Mouse (Mus musculus) intestine, embryonic 14.5 days (tissue): Measurements from ENCODE around the gene Zscan26. TPM values are rescaled to one million over a fixed set of nuclear protein-coding genes. Genes with fewer than 3 reads are reported as not detected.

Experiments
- ATAC-seq: fragments of 200-750 bp; cut with Nextera tagmentation; replicated peaks from 2 replicates; pipeline ENCODE4 v1.8.0; 2017; ENCODE audit warnings: low read depth, moderate number of reproducible peaks, moderate TSS enrichment, moderate library complexity; ENCODE audit not compliant: low FRiP score, low TSS enrichment
- DNase-seq: peaks from one replicate; pipeline ENCODE4 v3.0.0-alpha.2; 2018; ENCODE audit warnings: low spot score
- H3K27ac ChIP-seq: fragments of 300-500 bp; sonication (generic); 2 replicates; pipeline ENCODE4 v1.5.1; 2014; ENCODE audit warnings: low read depth, mild to moderate bottlenecking, control low read depth
- H3K27me3 ChIP-seq: fragments of 300-500 bp; sonication (generic); replicated peaks from 2 replicates; pipeline ENCODE4 v1.6.1; 2014; ENCODE audit warnings: low read length, control low read depth; ENCODE audit not compliant: control insufficient read depth, insufficient read depth
- H3K36me3 ChIP-seq: fragments of 300-500 bp; sonication (generic); 2 replicates; pipeline ENCODE4 v1.6.1; 2014; ENCODE audit warnings: low read length, control low read depth; ENCODE audit not compliant: control insufficient read depth, insufficient read depth
- H3K4me1 ChIP-seq: fragments of 300-500 bp; sonication (generic); replicated peaks from 2 replicates; pipeline ENCODE4 v1.6.1; 2014; ENCODE audit warnings: low read length, control low read depth, mixed read lengths; ENCODE audit not compliant: control insufficient read depth, insufficient read depth
- H3K4me2 ChIP-seq: fragments of 300-500 bp; sonication (generic); 2 replicates; pipeline ENCODE4 v1.6.1; 2014; ENCODE audit warnings: low read length
- H3K4me3 ChIP-seq: fragments of 300-500 bp; sonication (generic); 2 replicates; pipeline ENCODE4 v1.5.1; 2014; ENCODE audit warnings: low read depth, low read length, control low read depth, mixed read lengths
- H3K9ac ChIP-seq: fragments of 300-500 bp; sonication (generic); 2 replicates; pipeline ENCODE4 v1.6.1; 2014; ENCODE audit warnings: mild to moderate bottlenecking, low read length
- H3K9me3 ChIP-seq: fragments of 300-500 bp; sonication (generic); 2 replicates; pipeline ENCODE4 v1.6.1; 2016; ENCODE audit warnings: low read length, control low read depth; ENCODE audit not compliant: control insufficient read depth
- WGBS: fragments of 180-500 bp; shearing (Covaris S2); extraction: QIAGEN DNeasy Blood & Tissue Kit; methylation state at CpG from one replicate; pipeline ENCODE4 v1.1.7; 2014; 5-methylcytosine and 5-hydroxymethylcytosine counted together
- polyA plus RNA-seq: library from polyadenylated mRNA; unstranded; fragments of >200 nt; fragmentation: Nextera tagmentation; extraction: Ambion mirVana; gene quantifications from 2 replicates; pipeline ENCODE4 v1.2.1, GENCODE M21; 2014

The Zscan26 gene
- polyA plus RNA-seq, 1 experiment from 2014 or later = 23.0 TPM

DNA sequence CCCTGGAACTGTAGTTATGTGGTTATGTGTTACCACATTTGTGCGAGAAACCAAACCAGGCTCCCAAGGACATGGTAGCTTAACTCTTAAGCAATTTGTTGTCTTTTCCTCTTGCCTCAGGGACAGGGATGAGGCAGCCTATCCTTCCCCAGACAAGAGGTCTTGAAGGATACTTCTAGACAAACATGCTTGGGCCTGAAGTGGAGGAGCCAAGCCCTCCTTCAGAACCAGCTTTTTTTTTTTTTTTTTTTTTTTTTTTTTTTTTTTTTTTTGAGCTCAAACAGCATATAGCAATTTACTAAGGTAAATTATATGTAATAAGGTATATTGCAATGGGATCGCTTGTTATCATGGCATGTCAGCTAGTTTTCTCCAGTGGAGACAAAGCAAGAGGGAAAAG, 37.8 kb downstream of the Zscan26 start:
- 0 out of 2 replicates have a peak overlapping the region, but pooled peaks have one; percentile 4 for H3K27ac ChIP-seq

DNA sequence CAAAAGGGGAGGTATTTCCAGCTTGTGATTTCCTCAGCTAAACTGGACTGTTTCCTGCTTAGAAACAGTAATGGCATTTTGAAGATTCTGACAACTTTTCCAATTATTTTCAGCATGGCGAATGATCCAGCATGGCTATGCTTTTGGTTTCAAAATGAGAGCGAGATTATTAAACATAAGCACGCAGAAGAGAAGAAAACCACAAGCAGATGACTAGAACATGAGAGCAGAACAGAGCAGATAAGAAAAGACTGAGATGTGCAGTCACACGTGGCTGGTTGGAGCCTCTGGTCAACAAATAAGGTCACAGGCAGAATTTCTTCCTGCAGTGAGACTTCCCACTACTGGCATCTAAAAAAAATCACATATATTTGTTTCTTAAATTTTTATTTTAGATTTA, 38.3 kb downstream of the Zscan26 start:
- no peak overlapping the region for H3K9ac ChIP-seq
- H3K36me3 ChIP-seq = no peaks in the 10 kb centered on the region
- H3K4me3 ChIP-seq = no peak overlapping the region
- H3K27ac ChIP-seq = no peak overlapping the region; the same call in 1 of the 2 replicates
- 76% methylated on average over 4 of the region's 4 CpGs for WGBS
- no peak overlapping the region; the same call in 1 of the 2 replicates for H3K4me2 ChIP-seq
- ATAC-seq (no peak), DNase-seq (no peak)
- no peaks in the 10 kb centered on the region for H3K27me3 ChIP-seq
- H3K4me1 ChIP-seq = no peaks in the 10 kb centered on the region
- H3K9me3 ChIP-seq = no peaks in the 10 kb centered on the region

More for the DNA sequence above, 37.8 kb downstream of the Zscan26 start:
- H3K4me2 ChIP-seq = no peak overlapping the region
- WGBS = 95% methylated on average over 2 of the region's 2 CpGs
- no peak for ATAC-seq
- no peaks in the 10 kb centered on the region for H3K27me3 ChIP-seq
- no peaks in the 10 kb centered on the region for H3K9me3 ChIP-seq
- H3K4me1 ChIP-seq = no peaks in the 10 kb centered on the region
- H3K9ac ChIP-seq = no peak overlapping the region
- H3K4me3 ChIP-seq = no peak overlapping the region
- DNase-seq = no peak
- H3K36me3 ChIP-seq = no peaks in the 10 kb centered on the region

DNA sequence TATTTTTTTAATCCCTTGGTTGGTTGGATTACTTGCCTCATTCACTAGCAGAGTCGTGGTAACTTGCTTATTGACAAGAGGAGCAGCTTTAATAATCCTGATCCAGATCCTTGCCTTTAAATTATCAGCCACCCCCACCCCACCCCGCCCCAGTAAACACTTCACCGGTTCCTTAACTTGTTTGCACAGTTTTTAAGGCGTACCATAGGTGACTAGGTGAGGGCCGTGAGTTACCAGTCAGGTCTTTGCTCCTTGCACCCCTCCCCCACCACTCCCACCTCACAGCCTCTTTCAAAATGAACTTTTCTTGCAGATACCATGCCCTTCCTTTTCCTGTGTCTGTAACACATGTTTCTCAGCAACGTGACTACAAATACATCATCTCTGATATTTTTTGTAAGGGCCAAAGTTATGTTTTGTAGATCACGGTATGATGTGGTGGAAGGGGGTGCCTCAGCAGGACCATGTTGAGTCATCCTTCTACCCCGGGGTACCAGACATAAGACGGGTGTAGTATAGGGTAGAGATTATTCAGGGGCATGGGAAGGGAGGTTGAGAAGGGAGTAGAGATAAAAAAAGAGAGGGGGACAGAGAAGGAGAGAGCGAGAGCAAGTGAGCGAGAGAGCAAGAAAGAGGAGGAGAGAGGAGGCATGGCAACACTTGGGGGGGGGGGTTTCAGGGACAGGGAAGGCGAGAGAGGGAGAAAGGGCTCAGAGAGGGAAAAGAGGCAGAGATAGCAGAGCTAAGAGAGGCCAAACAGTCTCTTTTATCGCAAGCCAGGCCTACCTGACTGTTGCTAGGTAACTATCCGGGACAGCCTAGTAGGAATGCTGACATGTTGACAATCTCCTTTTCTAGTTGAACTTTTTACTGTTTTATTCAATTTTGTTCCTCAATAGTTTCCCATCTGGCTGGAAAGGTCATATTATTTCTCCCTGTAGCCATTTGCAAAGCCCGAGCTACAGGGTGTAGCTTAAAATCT, 39.0 kb downstream of the Zscan26 start:
- no peaks in the 10 kb centered on the region for H3K36me3 ChIP-seq
- H3K9me3 ChIP-seq = no peaks in the 10 kb centered on the region
- no peak overlapping the region; the same call in 1 of the 2 replicates for H3K27ac ChIP-seq
- no peaks in the 10 kb centered on the region for H3K4me1 ChIP-seq
- peak; percentile 60 for ATAC-seq
- H3K4me3 ChIP-seq = no peak overlapping the region
- DNase-seq = no peak
- H3K9ac ChIP-seq = no peak overlapping the region
- 51% methylated on average over 15 of the region's 15 CpGs for WGBS
- H3K4me2 ChIP-seq = no peak overlapping the region; the same call in 1 of the 2 replicates
- H3K27me3 ChIP-seq = no peaks in the 10 kb centered on the region

DNA sequence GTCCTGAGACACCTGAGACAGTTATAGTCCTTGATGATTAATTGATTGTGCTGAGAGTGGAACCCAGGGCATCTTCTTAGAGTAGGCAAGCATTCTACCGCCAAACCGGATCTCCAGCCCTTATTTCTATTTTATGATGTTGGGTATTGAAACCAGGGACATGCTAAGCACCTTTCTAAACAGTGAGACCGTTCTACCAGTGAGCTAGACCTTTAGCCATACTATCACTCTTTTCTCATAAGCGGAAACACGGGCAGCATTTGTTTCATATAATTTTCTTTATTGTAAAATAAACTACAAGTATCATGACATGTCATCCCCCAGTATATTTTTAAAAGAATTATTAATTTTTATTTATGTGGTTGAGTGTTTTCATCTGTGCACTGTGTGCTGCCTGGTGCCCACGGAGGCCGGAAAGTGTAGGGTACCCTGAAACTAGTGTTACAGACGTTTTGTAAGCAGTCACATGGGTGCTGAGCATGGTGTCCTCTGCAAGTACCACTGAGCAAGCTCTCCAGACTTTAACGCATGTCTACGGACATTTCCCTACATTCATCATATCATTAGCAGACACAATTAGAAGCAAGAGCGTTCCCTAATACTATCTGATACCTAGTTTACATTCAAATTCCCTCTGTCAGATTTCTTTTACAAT, 44.6 kb downstream of the Zscan26 start:
- 54% methylated on average over 11 of the region's 11 CpGs for WGBS
- peak overlapping the region; percentile 87; the same call in 1 of the 2 replicates for H3K27ac ChIP-seq
- H3K27me3 ChIP-seq = no peaks in the 10 kb centered on the region
- no peaks in the 10 kb centered on the region for H3K9me3 ChIP-seq
- H3K36me3 ChIP-seq = no peaks in the 10 kb centered on the region
- H3K4me3 ChIP-seq = peak overlapping the region; percentile 53
- peaks cover 7% of the 10 kb centered on the region; the same call in 1 of the 2 replicates for H3K4me1 ChIP-seq
- DNase-seq (no peak), ATAC-seq (no peak; the same call in 1 of the 2 replicates)
- peak overlapping the region; percentile 65; the same call in 1 of the 2 replicates for H3K9ac ChIP-seq
- H3K4me2 ChIP-seq = peak overlapping the region; percentile 77

DNA sequence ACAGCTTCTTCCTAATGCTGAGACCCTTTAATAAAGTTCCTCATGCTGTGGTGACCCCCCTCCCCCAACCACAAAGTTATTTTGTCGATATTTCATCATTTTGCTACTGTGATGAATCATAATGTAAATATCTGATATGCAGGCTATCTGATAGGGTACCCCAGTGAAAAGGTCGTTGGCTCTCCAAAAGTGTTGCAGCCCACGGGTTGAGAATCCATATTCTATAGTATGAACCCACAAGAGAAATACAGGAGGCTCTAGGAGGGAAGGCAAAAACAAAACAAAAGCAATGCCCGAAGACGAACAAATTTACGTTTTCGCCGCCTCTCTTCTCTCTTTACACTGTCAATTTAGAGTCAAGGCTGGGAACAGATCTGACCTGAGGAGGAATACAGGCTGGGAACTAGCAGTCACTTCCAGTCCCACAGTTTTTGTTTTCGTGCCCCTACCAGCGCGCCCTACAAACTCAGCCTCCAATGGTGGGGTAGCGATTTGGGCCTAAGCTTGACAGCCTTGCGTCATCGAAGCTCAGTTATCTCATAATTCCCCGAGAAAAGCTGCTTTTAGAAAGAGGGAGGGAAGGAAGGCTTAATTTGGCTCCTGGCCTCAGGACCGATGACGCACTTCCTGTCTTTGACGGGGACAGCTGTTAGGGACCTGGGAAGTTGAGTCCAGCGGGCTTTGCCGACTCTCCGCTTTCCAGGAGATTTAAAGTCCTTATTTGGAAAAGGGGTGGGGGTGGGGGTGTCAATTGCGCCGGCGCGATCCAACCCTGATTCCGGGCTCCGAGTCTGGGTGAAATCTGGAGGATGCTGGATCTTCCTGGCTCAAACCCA, 45.3 kb downstream of the Zscan26 start:
- Histone ChIP-seq H3K27me3 (no peaks in the 10 kb centered on the region), H3K4me3 (peak overlapping the region; percentile 53), H3K9ac (peak overlapping the region; percentile 65), H3K4me1 (peaks cover 7% of the 10 kb centered on the region; the same call in 1 of the 2 replicates), H3K27ac (peak overlapping the region; percentile 87), H3K9me3 (no peaks in the 10 kb centered on the region), H3K4me2 (peak overlapping the region; percentile 77), H3K36me3 (no peaks in the 10 kb centered on the region)
- WGBS = 4% methylated on average over 27 of the region's 27 CpGs
- DNase-seq = peak; percentile 83
- ATAC-seq = peak; percentile 94

DNA sequence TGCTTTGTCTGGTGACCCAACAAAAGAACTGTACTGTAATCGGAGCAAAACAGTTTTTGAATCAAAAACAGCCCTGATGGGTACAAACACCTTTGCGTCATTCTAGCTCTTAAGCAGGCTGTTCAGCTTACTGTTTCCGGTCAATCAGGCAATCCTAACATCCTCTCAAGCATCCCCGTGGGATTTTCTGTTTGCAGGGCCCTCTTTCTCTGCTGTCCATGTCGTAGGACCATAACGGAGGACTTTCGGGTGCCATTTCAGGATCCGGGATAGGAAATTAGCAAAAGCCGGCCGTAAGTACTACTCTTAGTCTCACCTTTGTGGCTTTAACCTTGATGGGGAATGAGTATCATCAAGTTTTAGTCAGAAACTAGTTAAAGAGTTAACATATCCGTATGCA, 46.2 kb downstream of the Zscan26 start:
- DNase-seq (no peak), ATAC-seq (no peak)
- Histone ChIP-seq H3K36me3 (no peaks in the 10 kb centered on the region), H3K27me3 (no peaks in the 10 kb centered on the region), H3K4me2 (peak overlapping the region; percentile 77), H3K4me1 (peaks cover 7% of the 10 kb centered on the region; the same call in 1 of the 2 replicates), H3K27ac (no peak overlapping the region), H3K9ac (no peak overlapping the region), H3K4me3 (no peak overlapping the region), H3K9me3 (no peaks in the 10 kb centered on the region)
- WGBS = 78% methylated on average over 11 of the region's 11 CpGs

DNA sequence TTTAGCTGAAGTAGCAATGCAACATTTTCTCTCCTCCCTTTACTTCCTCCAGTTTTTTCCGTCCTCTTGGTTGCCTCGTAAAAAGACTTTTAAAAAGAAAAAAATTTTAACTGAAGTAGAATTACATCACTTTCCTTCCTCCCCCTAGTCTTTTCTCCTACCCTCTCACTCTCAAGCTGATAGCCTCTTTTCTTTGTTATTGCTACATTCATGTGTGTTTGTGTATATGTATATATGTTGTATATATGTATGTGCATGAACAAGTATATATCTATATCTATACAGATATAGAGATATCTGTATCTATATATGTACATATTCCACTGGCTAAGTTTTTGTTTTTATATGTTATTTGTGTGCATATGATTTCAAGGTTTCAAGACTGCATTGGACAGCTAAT, 50.7 kb downstream of the Zscan26 start:
- 0% methylated on average over 2 of the region's 2 CpGs for WGBS
- Histone ChIP-seq H3K4me2 (peak overlapping the region; percentile 67), H3K4me1 (peaks cover 13% of the 10 kb centered on the region; the same call in 1 of the 2 replicates), H3K36me3 (peaks cover 14% of the 10 kb centered on the region; the same call in 1 of the 2 replicates), H3K27me3 (no peaks in the 10 kb centered on the region), H3K4me3 (peak overlapping the region; percentile 83), H3K27ac (no peak overlapping the region), H3K9ac (peak overlapping the region; percentile 90), H3K9me3 (no peaks in the 10 kb centered on the region)
- DNase-seq (no peak), ATAC-seq (no peak)
